Mouse (Mus musculus): ENCODE measurements around the gene Apol11b. TPM values are rescaled to one million over a fixed set of nuclear protein-coding genes. Genes with fewer than 3 reads are reported as not detected.

Apol11b gene
- polyA plus RNA-seq, 1 experiment from 2014 or later, result not detected

DNA sequence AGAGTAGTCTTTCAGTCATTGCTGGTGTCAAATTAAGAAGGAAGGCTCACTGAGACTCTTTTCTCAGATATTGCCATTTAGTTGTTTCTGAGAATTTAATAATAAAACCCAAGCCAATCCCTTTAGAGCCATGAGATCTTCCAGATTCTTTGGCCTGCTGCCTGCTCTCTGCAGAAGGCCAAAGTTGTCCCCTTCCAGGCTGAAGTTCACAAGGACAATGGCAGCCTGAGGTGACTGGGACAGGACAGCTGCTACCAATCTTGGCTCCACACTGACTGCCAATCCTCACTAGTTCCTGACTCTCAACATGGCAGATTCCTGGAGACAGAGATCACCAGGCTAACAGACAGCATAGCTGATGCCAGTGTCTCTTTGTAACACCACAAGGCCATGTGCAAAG is 56.1 kb downstream of the Apol11b start:
- Histone ChIP-seq H3K27ac (replicated peaks; ENCODE audit: low read depth, low read length) (no peak overlapping the region), H3K4me2 (ENCODE audit: low read depth, low read length) (no peak overlapping the region), H3K9me3 (ENCODE audit: control insufficient read depth, low read length) (peaks cover 8% of the 10 kb centered on the region), H3K27me3 (replicated peaks; ENCODE audit: control insufficient read depth, insufficient read depth, low read length) (no peaks in the 10 kb centered on the region), H3K36me3 (ENCODE audit: control insufficient read depth, insufficient read depth, low read length) (no peaks in the 10 kb centered on the region), H3K4me3 (ENCODE audit: low read depth, low read length) (no peak overlapping the region), H3K9ac (ENCODE audit: low read depth, low read length) (no peak overlapping the region), H3K4me1 (ENCODE audit: control insufficient read depth, insufficient read depth, low read length) (no peaks in the 10 kb centered on the region)
- no peak for DNase-seq (ENCODE audit: low spot score)
- ATAC-seq (ENCODE audit: low read depth), result no peak

Other genes with a start within 250 kb of the Apol11b start
- gene Apol7a, start 244.2 kb downstream of the Apol11b start, polyA plus RNA-seq (2014; fragmentation: Nextera tagmentation; extraction: Ambion mirVana), result 0.43 TPM in 1 of 2 replicates, not detected in the other
- gene Apol9a, start 232.2 kb downstream of the Apol11b start, polyA plus RNA-seq (2014; fragmentation: Nextera tagmentation; extraction: Ambion mirVana), result 0.31 TPM in 1 of 2 replicates, not detected in the other
- gene Apol7b, start 195.8 kb downstream of the Apol11b start, polyA plus RNA-seq (2014; fragmentation: Nextera tagmentation; extraction: Ambion mirVana), result not detected in 2 replicates
- gene Apol10a, start 166.2 kb downstream of the Apol11b start, polyA plus RNA-seq (2014; fragmentation: Nextera tagmentation; extraction: Ambion mirVana), result 0.14 TPM in 1 of 2 replicates, not detected in the other
- not detected in 2 replicates for gene Apol11a, start 135.0 kb downstream of the Apol11b start, polyA plus RNA-seq (2014; fragmentation: Nextera tagmentation; extraction: Ambion mirVana)
- gene Apol7c, start 110.0 kb downstream of the Apol11b start, polyA plus RNA-seq (2014; fragmentation: Nextera tagmentation; extraction: Ambion mirVana), result not detected in 2 replicates
- gene 1700025B11Rik, start 81.4 kb downstream of the Apol11b start, polyA plus RNA-seq (2014; fragmentation: Nextera tagmentation; extraction: Ambion mirVana), result not detected in 2 replicates
- gene Apol10b, start 47.2 kb downstream of the Apol11b start, polyA plus RNA-seq (2014; fragmentation: Nextera tagmentation; extraction: Ambion mirVana), result 0.08 and 0.14 TPM in 2 replicates
- gene Gm36245, start 44.0 kb downstream of the Apol11b start, polyA plus RNA-seq (2014; fragmentation: Nextera tagmentation; extraction: Ambion mirVana), result not detected in 2 replicates
- 0.09 TPM in 1 of 2 replicates, not detected in the other for gene Apol7e, start 55.6 kb upstream of the Apol11b start, polyA plus RNA-seq (2014; fragmentation: Nextera tagmentation; extraction: Ambion mirVana)
- 0.39 TPM in 1 of 2 replicates, not detected in the other for gene Apol9b, start 85.8 kb upstream of the Apol11b start, polyA plus RNA-seq (2014; fragmentation: Nextera tagmentation; extraction: Ambion mirVana)
- gene Apol8, start 113.7 kb upstream of the Apol11b start, polyA plus RNA-seq (2014; fragmentation: Nextera tagmentation; extraction: Ambion mirVana), result not detected in 2 replicates
- gene Myh9, start 198.9 kb upstream of the Apol11b start, polyA plus RNA-seq (2014; fragmentation: Nextera tagmentation; extraction: Ambion mirVana), result 48.8 and 53.7 TPM in 2 replicates

Measured in embryonic facial prominence, embryonic 14.5 days (tissue).